Mouse (Mus musculus): ENCODE measurements around the gene G0s2.

G0s2 gene

GRCm38 (mm10) chr1:193272916-193273601, at the start of gene G0s2:
G0s2 (minus strand) TSS chr1:193273217.
- CTCF ChIA-PET, result interaction anchor here (0.9 kb wide), 1 partner anchor 92 kb away, joined by 5 read pairs; no protein-coding TSS in a partner anchor

GRCm38 (mm10) chr1:193320398-193320797, 47.4 kb upstream of the G0s2 start:
- CTCF ChIA-PET, result no interaction called here

- CTCF ChIA-PET, result no interaction called here
These were observed 46.7 kb upstream of the G0s2 start for GRCm38 (mm10) chr1:193319721-193320120.

- CTCF ChIA-PET, result no interaction called here
These were observed 44.1 kb upstream of the G0s2 start for GRCm38 (mm10) chr1:193317159-193317559.

GRCm38 (mm10) chr1:193316358-193316750, 43.3 kb upstream of the G0s2 start:
- CTCF ChIA-PET, result no interaction called here

GRCm38 (mm10) chr1:193315705-193316357, 42.8 kb upstream of the G0s2 start:
- CTCF ChIA-PET, result no interaction called here

GRCm38 (mm10) chr1:193311596-193311995, 38.6 kb upstream of the G0s2 start:
- CTCF ChIA-PET, result no interaction called here

- CTCF ChIA-PET, result interaction anchor here (0.6 kb wide), 1 partner anchor 209 kb away, joined by 7 read pairs; no protein-coding TSS in a partner anchor
These were observed 37.6 kb upstream of the G0s2 start for GRCm38 (mm10) chr1:193310519-193311085.

- CTCF ChIA-PET, result no interaction called here
These were observed 36.9 kb upstream of the G0s2 start for GRCm38 (mm10) chr1:193309785-193310518.

- CTCF ChIA-PET, result no interaction called here
These were observed 33.8 kb upstream of the G0s2 start for GRCm38 (mm10) chr1:193306832-193307231.

GRCm38 (mm10) chr1:193305386-193305785, 32.4 kb upstream of the G0s2 start:
- CTCF ChIA-PET, result no interaction called here

GRCm38 (mm10) chr1:193303096-193303495, 30.1 kb upstream of the G0s2 start:
- CTCF ChIA-PET, result no interaction called here

GRCm38 (mm10) chr1:193302093-193302405, 29.0 kb upstream of the G0s2 start:
- CTCF ChIA-PET, result no interaction called here

GRCm38 (mm10) chr1:193301216-193302092, 28.4 kb upstream of the G0s2 start:
- CTCF ChIA-PET, result no interaction called here

- CTCF ChIA-PET, result no interaction called here
These were observed 27.0 kb upstream of the G0s2 start for GRCm38 (mm10) chr1:193299995-193300394.

- CTCF ChIA-PET, result no interaction called here
These were observed 25.2 kb upstream of the G0s2 start for GRCm38 (mm10) chr1:193298141-193298765.

- CTCF ChIA-PET, result no interaction called here
These were observed 22.9 kb upstream of the G0s2 start for GRCm38 (mm10) chr1:193295920-193296319.

GRCm38 (mm10) chr1:193293926-193294325, 20.9 kb upstream of the G0s2 start:
- CTCF ChIA-PET, result no interaction called here

- CTCF ChIA-PET, result no interaction called here
These were observed 20.0 kb upstream of the G0s2 start for GRCm38 (mm10) chr1:193293039-193293438.

GRCm38 (mm10) chr1:193290686-193291085, 17.7 kb upstream of the G0s2 start:
- CTCF ChIA-PET, result no interaction called here

- CTCF ChIA-PET, result no interaction called here
These were observed 16.9 kb upstream of the G0s2 start for GRCm38 (mm10) chr1:193289914-193290313.
